Mouse (Mus musculus) lung, postnatal 0 days (tissue): Measurements from ENCODE around the gene Rpp14. TPM values are rescaled to one million over a fixed set of nuclear protein-coding genes. Genes with fewer than 3 reads are reported as not detected.

Source experiments
- ATAC-seq: fragments of 200-750 bp; cut with Nextera tagmentation; 2 replicates; pipeline ENCODE4 v1.8.0; 2017; ENCODE audit warnings: moderate library complexity
- DNase-seq: peaks from one replicate; pipeline ENCODE4 v3.0.0-alpha.2; 2016; ENCODE audit warnings: low spot score
- H3K27ac ChIP-seq: fragments of 300-500 bp; sonication (generic); 2 replicates; pipeline ENCODE4 v1.5.1; 2014; ENCODE audit warnings: antibody characterized with exemption, mild to moderate bottlenecking, low read length, mixed read lengths
- H3K27me3 ChIP-seq: fragments of 300-500 bp; sonication (generic); replicated peaks from 2 replicates; pipeline ENCODE4 v1.6.1; 2014; ENCODE audit warnings: low read length, mixed read lengths; ENCODE audit not compliant: insufficient read depth
- H3K36me3 ChIP-seq: fragments of 300-500 bp; sonication (generic); 2 replicates; pipeline ENCODE4 v1.6.1; 2014; ENCODE audit warnings: low read length, mixed read lengths; ENCODE audit not compliant: insufficient read depth
- H3K4me1 ChIP-seq: fragments of 300-500 bp; sonication (generic); 2 replicates; pipeline ENCODE4 v1.6.1; 2014; ENCODE audit warnings: antibody characterized with exemption, low read depth, low read length, mixed read lengths; ENCODE audit not compliant: insufficient read depth
- H3K4me2 ChIP-seq: fragments of 300-500 bp; sonication (generic); replicated peaks from 2 replicates; pipeline ENCODE4 v1.6.1; 2014; ENCODE audit warnings: low read depth, mild to moderate bottlenecking, low read length, moderate library complexity, mixed read lengths
- H3K4me3 ChIP-seq: fragments of 300-500 bp; sonication (generic); 2 replicates; pipeline ENCODE4 v1.5.1; 2014; ENCODE audit warnings: low read depth, low read length
- H3K9ac ChIP-seq: fragments of 300-500 bp; sonication (generic); replicated peaks from 2 replicates; pipeline ENCODE4 v1.6.1; 2014; ENCODE audit warnings: low read depth, mild to moderate bottlenecking
- H3K9me3 ChIP-seq: fragments of 300-500 bp; sonication (generic); 2 replicates; pipeline ENCODE4 v1.6.1; 2016; ENCODE audit warnings: low read length, mixed read lengths
- CTCF ChIP-seq: IDR thresholded peaks from 2 replicates; pipeline ENCODE4 v1.5.1; 2016; ENCODE audit warnings: antibody characterized with exemption, mild to moderate bottlenecking
- EP300 ChIP-seq: IDR thresholded peaks from 2 replicates; pipeline ENCODE4 v1.6.1; 2016; ENCODE audit warnings: antibody characterized with exemption, mild to moderate bottlenecking, control low read depth
- WGBS: fragments of 180-500 bp; shearing (Covaris S2); extraction: QIAGEN DNeasy Blood & Tissue Kit; methylation state at CpG from one replicate; pipeline ENCODE4 v1.1.7; 2014; 5-methylcytosine and 5-hydroxymethylcytosine counted together
- polyA plus RNA-seq: library from polyadenylated mRNA; unstranded; fragments of >200 nt; fragmentation: Nextera tagmentation; extraction: Ambion mirVana; gene quantifications from 2 replicates; pipeline ENCODE4 v1.2.1, GENCODE M21; 2015

Rpp14 gene
- 34.0 and 37.6 TPM in 2 replicates for polyA plus RNA-seq

GRCm38 (mm10) chr14:8080165-8080679, at the start of gene Rpp14:
Rpp14 (plus strand) TSS chr14:8080367.
- Histone ChIP-seq H3K27ac (peak within 1 kb of the TSS; percentile 97), H3K9ac (peak within 1 kb of the TSS; percentile 67), H3K9me3 (no peaks in the 10 kb centered on the region), H3K4me1 (peaks cover 7% of the 10 kb centered on the region; the same call in 1 of the 2 replicates), H3K4me2 (peak within 1 kb of the TSS; percentile 62), H3K27me3 (no peaks in the 10 kb centered on the region; the same call in 1 of the 2 replicates), H3K4me3 (peak within 1 kb of the TSS; percentile 56), H3K36me3 (0 out of 2 replicates have a peak, but pooled peaks cover 7% of the 10 kb centered on the region)
- TF ChIP-seq EP300 (no peak), CTCF (peak; percentile 97)
- WGBS: under 1% methylated on average over 45 of the region's 47 CpGs
- DNase-seq (peak; percentile 97), ATAC-seq (peak; percentile 97)

- no peak overlapping the region for H3K9ac ChIP-seq
- no peak for ATAC-seq
- H3K9me3 ChIP-seq: no peaks in the 10 kb centered on the region
- H3K36me3 ChIP-seq: no peaks in the 10 kb centered on the region
- no peaks in the 10 kb centered on the region for H3K4me1 ChIP-seq
- TF ChIP-seq EP300 (no peak), CTCF (no peak)
- WGBS: 56% methylated on average over 4 of the region's 4 CpGs
- no peak for DNase-seq
- H3K4me3 ChIP-seq: no peak overlapping the region
- no peak overlapping the region for H3K27ac ChIP-seq
- H3K27me3 ChIP-seq: no peaks in the 10 kb centered on the region
- H3K4me2 ChIP-seq: no peak overlapping the region
These were observed 49.6 kb upstream of the Rpp14 start for GRCm38 (mm10) chr14:8030535-8030934.

- Histone ChIP-seq H3K9me3 (no peaks in the 10 kb centered on the region), H3K27ac (no peak overlapping the region), H3K36me3 (no peaks in the 10 kb centered on the region), H3K27me3 (no peaks in the 10 kb centered on the region), H3K4me2 (no peak overlapping the region), H3K4me3 (no peak overlapping the region), H3K9ac (no peak overlapping the region), H3K4me1 (no peaks in the 10 kb centered on the region)
- DNase-seq (no peak), ATAC-seq (no peak)
- WGBS: 68% methylated on average over 13 of the region's 13 CpGs
- TF ChIP-seq EP300: no peak
- TF ChIP-seq CTCF: no peak
These were observed 47.9 kb upstream of the Rpp14 start for GRCm38 (mm10) chr14:8032087-8032944.

GRCm38 (mm10) chr14:8034561-8034960, 45.6 kb upstream of the Rpp14 start:
- DNase-seq: no peak
- Histone ChIP-seq H3K4me1 (no peaks in the 10 kb centered on the region), H3K9me3 (no peaks in the 10 kb centered on the region), H3K9ac (no peak overlapping the region), H3K27me3 (no peaks in the 10 kb centered on the region), H3K4me3 (no peak overlapping the region), H3K4me2 (no peak overlapping the region), H3K27ac (no peak overlapping the region), H3K36me3 (no peaks in the 10 kb centered on the region)
- TF ChIP-seq EP300: no peak
- TF ChIP-seq CTCF: no peak
- WGBS: 69% methylated on average over 5 of the region's 5 CpGs
- ATAC-seq: no peak

- ATAC-seq (no peak), DNase-seq (no peak)
- H3K27ac ChIP-seq: no peak overlapping the region
- H3K36me3 ChIP-seq: no peaks in the 10 kb centered on the region
- H3K4me1 ChIP-seq: no peaks in the 10 kb centered on the region
- 75% methylated on average over 6 of the region's 6 CpGs for WGBS
- TF ChIP-seq CTCF: no peak
- no peak for TF ChIP-seq EP300
- H3K9ac ChIP-seq: no peak overlapping the region
- H3K4me3 ChIP-seq: no peak overlapping the region
- H3K9me3 ChIP-seq: no peaks in the 10 kb centered on the region
- no peaks in the 10 kb centered on the region for H3K27me3 ChIP-seq
- H3K4me2 ChIP-seq: no peak overlapping the region
These were observed 44.2 kb upstream of the Rpp14 start for GRCm38 (mm10) chr14:8035951-8036350.

GRCm38 (mm10) chr14:8036406-8036805, 43.8 kb upstream of the Rpp14 start:
- H3K4me3 ChIP-seq: no peak overlapping the region
- no peak overlapping the region for H3K9ac ChIP-seq
- H3K27ac ChIP-seq: no peak overlapping the region
- TF ChIP-seq EP300: no peak
- no peak for TF ChIP-seq CTCF
- ATAC-seq (no peak), DNase-seq (no peak)
- no peaks in the 10 kb centered on the region for H3K27me3 ChIP-seq
- no peak overlapping the region for H3K4me2 ChIP-seq
- H3K9me3 ChIP-seq: no peaks in the 10 kb centered on the region
- 71% methylated on average over 5 of the region's 5 CpGs for WGBS
- no peaks in the 10 kb centered on the region for H3K36me3 ChIP-seq
- no peaks in the 10 kb centered on the region for H3K4me1 ChIP-seq
